Mouse (Mus musculus) intestine, embryonic 16.5 days (tissue): ENCODE measurements around the gene Vat1l. TPM values are rescaled to one million over a fixed set of nuclear protein-coding genes. Genes with fewer than 3 reads are reported as not detected.

Experiments
- ATAC-seq: fragments of 200-750 bp; cut with Nextera tagmentation; 2 replicates; pipeline ENCODE4 v1.8.0; 2017; ENCODE audit warnings: moderate TSS enrichment, moderate library complexity
- H3K27ac ChIP-seq: fragments of 300-500 bp; sonication (generic); 2 replicates; pipeline ENCODE4 v1.5.1; 2014; ENCODE audit warnings: mild to moderate bottlenecking, low read length
- H3K27me3 ChIP-seq: fragments of 300-500 bp; sonication (generic); replicated peaks from 2 replicates; pipeline ENCODE4 v1.6.1; 2014; ENCODE audit warnings: low read length, control low read depth, mixed read lengths; ENCODE audit not compliant: control insufficient read depth, insufficient read depth
- H3K36me3 ChIP-seq: fragments of 300-500 bp; sonication (generic); 2 replicates; pipeline ENCODE4 v1.6.1; 2014; ENCODE audit warnings: low read length, control low read depth; ENCODE audit not compliant: control insufficient read depth, insufficient read depth
- H3K4me1 ChIP-seq: fragments of 300-500 bp; sonication (generic); 2 replicates; pipeline ENCODE4 v1.6.1; 2014; ENCODE audit warnings: low read length, control low read depth, mixed read lengths; ENCODE audit not compliant: control insufficient read depth, insufficient read depth
- H3K4me2 ChIP-seq: fragments of 300-500 bp; sonication (generic); 2 replicates; pipeline ENCODE4 v1.6.1; 2014; ENCODE audit warnings: low read depth, low read length, control low read depth
- H3K4me3 ChIP-seq: fragments of 300-500 bp; sonication (generic); 2 replicates; pipeline ENCODE4 v1.5.1; 2014; ENCODE audit warnings: mild to moderate bottlenecking, low read length
- H3K9ac ChIP-seq: fragments of 300-500 bp; sonication (generic); 2 replicates; pipeline ENCODE4 v1.6.1; 2014; ENCODE audit warnings: low read depth, low read length
- H3K9me3 ChIP-seq: fragments of 300-500 bp; sonication (generic); 2 replicates; pipeline ENCODE4 v1.6.1; 2016; ENCODE audit warnings: low read length, control low read depth; ENCODE audit not compliant: control insufficient read depth
- WGBS: fragments of 180-500 bp; shearing (Covaris S2); extraction: QIAGEN DNeasy Blood & Tissue Kit; methylation state at CpG from one replicate; pipeline ENCODE4 v1.1.7; 2014; 5-methylcytosine and 5-hydroxymethylcytosine counted together
- polyA plus RNA-seq: library from polyadenylated mRNA; unstranded; fragments of >200 nt; fragmentation: Nextera tagmentation; extraction: Ambion mirVana; gene quantifications from 2 replicates; pipeline ENCODE4 v1.2.1, GENCODE M21; 2015

Vat1l gene
- polyA plus RNA-seq, 1 experiment from 2014 or later, result 2.3 TPM

- Histone ChIP-seq H3K36me3 (no peaks in the 10 kb centered on the region), H3K4me3 (no peak overlapping the region), H3K9ac (no peak overlapping the region), H3K27ac (no peak overlapping the region), H3K4me1 (no peaks in the 10 kb centered on the region), H3K27me3 (no peaks in the 10 kb centered on the region), H3K9me3 (no peaks in the 10 kb centered on the region), H3K4me2 (no peak overlapping the region)
- WGBS, result 83% methylated on average over 2 of the region's 2 CpGs
- no peak for ATAC-seq
Measured at GRCm38 (mm10) chr8:114322096-114322495, 116.7 kb downstream of the Vat1l start.

- H3K9ac ChIP-seq, result no peak overlapping the region
- WGBS, result 66% methylated on average over 5 of the region's 5 CpGs
- no peaks in the 10 kb centered on the region for H3K9me3 ChIP-seq
- ATAC-seq, result no peak
- H3K4me2 ChIP-seq, result no peak overlapping the region
- H3K27ac ChIP-seq, result no peak overlapping the region
- no peaks in the 10 kb centered on the region for H3K4me1 ChIP-seq
- no peaks in the 10 kb centered on the region for H3K27me3 ChIP-seq
- no peak overlapping the region for H3K4me3 ChIP-seq
- no peaks in the 10 kb centered on the region for H3K36me3 ChIP-seq
Measured at GRCm38 (mm10) chr8:114331928-114332327, 126.5 kb downstream of the Vat1l start.

- Histone ChIP-seq H3K36me3 (no peaks in the 10 kb centered on the region), H3K27me3 (no peaks in the 10 kb centered on the region), H3K4me2 (no peak overlapping the region), H3K9me3 (no peaks in the 10 kb centered on the region), H3K9ac (no peak overlapping the region), H3K4me1 (no peaks in the 10 kb centered on the region), H3K4me3 (no peak overlapping the region), H3K27ac (no peak overlapping the region)
- ATAC-seq, result no peak
- WGBS, result 52% methylated on average over 4 of the region's 4 CpGs
Measured at GRCm38 (mm10) chr8:114332949-114333348, 127.5 kb downstream of the Vat1l start.

GRCm38 (mm10) chr8:114335721-114336120 is 130.3 kb downstream of the Vat1l start:
- Histone ChIP-seq H3K36me3 (no peaks in the 10 kb centered on the region), H3K9ac (no peak overlapping the region), H3K9me3 (no peaks in the 10 kb centered on the region), H3K4me2 (no peak overlapping the region), H3K4me3 (no peak overlapping the region), H3K27me3 (no peaks in the 10 kb centered on the region), H3K4me1 (no peaks in the 10 kb centered on the region), H3K27ac (no peak overlapping the region)
- WGBS, result 60% methylated on average over 8 of the region's 8 CpGs
- no peak for ATAC-seq

- Histone ChIP-seq H3K4me2 (no peak overlapping the region), H3K4me3 (no peak overlapping the region), H3K27ac (no peak overlapping the region), H3K27me3 (no peaks in the 10 kb centered on the region), H3K36me3 (no peaks in the 10 kb centered on the region), H3K9ac (no peak overlapping the region), H3K4me1 (no peaks in the 10 kb centered on the region), H3K9me3 (no peaks in the 10 kb centered on the region)
- ATAC-seq, result no peak
- WGBS, result 64% methylated on average over 5 of the region's 5 CpGs
Measured at GRCm38 (mm10) chr8:114342276-114342675, 136.9 kb downstream of the Vat1l start.

- WGBS, result 57% methylated on average over 5 of the region's 5 CpGs
- H3K27me3 ChIP-seq, result no peaks in the 10 kb centered on the region
- no peak overlapping the region for H3K4me3 ChIP-seq
- no peak overlapping the region for H3K9ac ChIP-seq
- no peak overlapping the region for H3K27ac ChIP-seq
- no peaks in the 10 kb centered on the region for H3K4me1 ChIP-seq
- H3K4me2 ChIP-seq, result no peak overlapping the region
- H3K9me3 ChIP-seq, result no peaks in the 10 kb centered on the region
- no peak for ATAC-seq
- no peaks in the 10 kb centered on the region for H3K36me3 ChIP-seq
Measured at GRCm38 (mm10) chr8:114344789-114345188, 139.4 kb downstream of the Vat1l start.

- Histone ChIP-seq H3K27me3 (no peaks in the 10 kb centered on the region), H3K36me3 (no peaks in the 10 kb centered on the region), H3K4me1 (no peaks in the 10 kb centered on the region), H3K9ac (no peak overlapping the region), H3K4me2 (no peak overlapping the region), H3K9me3 (no peaks in the 10 kb centered on the region), H3K4me3 (no peak overlapping the region), H3K27ac (no peak overlapping the region)
- 79% methylated on average over 2 of the region's 2 CpGs for WGBS
- no peak for ATAC-seq
Measured at GRCm38 (mm10) chr8:114346045-114346444, 140.6 kb downstream of the Vat1l start.

- no peaks in the 10 kb centered on the region for H3K9me3 ChIP-seq
- no peak overlapping the region for H3K27ac ChIP-seq
- H3K27me3 ChIP-seq, result no peaks in the 10 kb centered on the region
- H3K36me3 ChIP-seq, result no peaks in the 10 kb centered on the region
- no peak overlapping the region for H3K9ac ChIP-seq
- 57% methylated on average over 14 of the region's 14 CpGs for WGBS
- H3K4me2 ChIP-seq, result peak overlapping the region; percentile 20
- no peak overlapping the region for H3K4me3 ChIP-seq
- H3K4me1 ChIP-seq, result no peaks in the 10 kb centered on the region
- no peak for ATAC-seq
Measured at GRCm38 (mm10) chr8:114351643-114352427, 146.4 kb downstream of the Vat1l start.

- H3K9ac ChIP-seq, result no peak overlapping the region
- no peaks in the 10 kb centered on the region for H3K9me3 ChIP-seq
- H3K4me2 ChIP-seq, result no peak overlapping the region
- ATAC-seq, result peak; percentile 42
- WGBS, result 41% methylated on average over 8 of the region's 8 CpGs
- H3K36me3 ChIP-seq, result no peaks in the 10 kb centered on the region
- no peak overlapping the region for H3K4me3 ChIP-seq
- H3K4me1 ChIP-seq, result no peaks in the 10 kb centered on the region
- H3K27ac ChIP-seq, result no peak overlapping the region
- no peaks in the 10 kb centered on the region for H3K27me3 ChIP-seq
Measured at GRCm38 (mm10) chr8:114360506-114360905, 155.1 kb downstream of the Vat1l start.

GRCm38 (mm10) chr8:114363167-114363566 is 157.8 kb downstream of the Vat1l start:
- H3K4me1 ChIP-seq, result no peaks in the 10 kb centered on the region
- WGBS, result 58% methylated on average over 5 of the region's 5 CpGs
- no peaks in the 10 kb centered on the region for H3K9me3 ChIP-seq
- H3K27me3 ChIP-seq, result no peaks in the 10 kb centered on the region
- no peak for ATAC-seq
- H3K9ac ChIP-seq, result no peak overlapping the region
- H3K27ac ChIP-seq, result no peak overlapping the region
- no peaks in the 10 kb centered on the region for H3K36me3 ChIP-seq
- H3K4me3 ChIP-seq, result no peak overlapping the region
- no peak overlapping the region for H3K4me2 ChIP-seq
